Mouse (Mus musculus) intestine, embryonic 15.5 days (tissue): ENCODE data around the gene Iqcd. TPM values are rescaled to one million over a fixed set of nuclear protein-coding genes. Genes with fewer than 3 reads are reported as not detected.

Experiments used
- ATAC-seq: fragments of 200-750 bp; cut with Nextera tagmentation; 2 replicates; pipeline ENCODE4 v1.8.0; 2017; ENCODE audit warnings: moderate TSS enrichment, moderate library complexity
- H3K27ac ChIP-seq: fragments of 300-500 bp; sonication (generic); 2 replicates; pipeline ENCODE4 v1.5.1; 2015; ENCODE audit warnings: mild to moderate bottlenecking, inconsistent platforms
- H3K27me3 ChIP-seq: fragments of 300-500 bp; sonication (generic); replicated peaks from 2 replicates; pipeline ENCODE4 v1.6.1; 2015; ENCODE audit warnings: inconsistent platforms
- H3K36me3 ChIP-seq: fragments of 300-500 bp; sonication (generic); 2 replicates; pipeline ENCODE4 v1.6.1; 2015; ENCODE audit warnings: inconsistent platforms
- H3K4me1 ChIP-seq: fragments of 300-500 bp; sonication (generic); replicated peaks from 2 replicates; pipeline ENCODE4 v1.6.1; 2015; ENCODE audit warnings: inconsistent platforms
- H3K4me2 ChIP-seq: fragments of 300-500 bp; sonication (generic); replicated peaks from 2 replicates; pipeline ENCODE4 v1.6.1; 2015; ENCODE audit warnings: mild to moderate bottlenecking, inconsistent platforms
- H3K4me3 ChIP-seq: fragments of 300-500 bp; sonication (generic); replicated peaks from 2 replicates; pipeline ENCODE4 v1.5.1; 2015; ENCODE audit warnings: inconsistent platforms
- H3K9ac ChIP-seq: fragments of 300-500 bp; sonication (generic); 2 replicates; pipeline ENCODE4 v1.6.1; 2015; ENCODE audit warnings: inconsistent platforms
- H3K9me3 ChIP-seq: fragments of 300-500 bp; sonication (generic); 2 replicates; pipeline ENCODE4 v1.6.1; 2016; ENCODE audit warnings: inconsistent platforms
- WGBS: fragments of 180-500 bp; shearing (Covaris S2); methylation state at CpG from one replicate; pipeline ENCODE4 v1.1.7; 2015; 5-methylcytosine and 5-hydroxymethylcytosine counted together
- polyA plus RNA-seq: library from polyadenylated mRNA; unstranded; fragments of >200 nt; fragmentation: Nextera tagmentation; extraction: Ambion mirVana; gene quantifications from 2 replicates; pipeline ENCODE4 v1.2.1, GENCODE M21; 2015

The Iqcd gene
- polyA plus RNA-seq, 1 experiment from 2014 or later, result 0.40 TPM

DNA sequence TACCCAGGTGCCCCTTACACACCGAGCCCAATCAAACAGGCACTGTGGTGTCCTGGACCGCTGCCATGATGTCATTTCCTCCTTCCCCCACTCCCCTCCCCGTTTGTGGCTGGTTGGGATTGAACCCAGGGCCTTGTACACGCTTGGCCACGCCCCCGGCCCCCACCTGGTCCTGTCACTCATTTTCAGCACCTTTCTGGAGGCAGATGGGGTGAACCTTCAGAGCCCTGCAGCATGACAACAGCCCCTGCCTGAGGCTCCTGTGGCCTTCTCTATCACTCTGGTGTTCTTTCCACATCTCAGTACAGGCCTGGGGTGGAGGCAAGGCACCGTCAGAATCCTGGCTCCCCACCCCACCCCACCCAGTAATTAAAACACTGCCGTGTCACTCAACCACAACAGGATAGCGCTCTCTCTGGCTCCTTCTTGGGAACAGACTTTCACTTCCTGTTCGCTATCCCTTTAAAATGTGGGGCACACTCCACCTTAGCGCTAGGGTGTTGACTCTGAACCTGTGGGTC, 12.0 kb upstream of the Iqcd start:
- no peaks in the 10 kb centered on the region for H3K9me3 ChIP-seq
- H3K36me3 ChIP-seq, result 0 out of 2 replicates have a peak, but pooled peaks cover 3% of the 10 kb centered on the region
- no peak overlapping the region for H3K9ac ChIP-seq
- peak; percentile 32 for ATAC-seq
- no peak overlapping the region for H3K4me2 ChIP-seq
- 71% methylated on average over 11 of the region's 11 CpGs for WGBS
- H3K4me3 ChIP-seq, result no peak overlapping the region
- H3K4me1 ChIP-seq, result peaks cover 38% of the 10 kb centered on the region
- no peak overlapping the region for H3K27ac ChIP-seq
- no peaks in the 10 kb centered on the region for H3K27me3 ChIP-seq

DNA sequence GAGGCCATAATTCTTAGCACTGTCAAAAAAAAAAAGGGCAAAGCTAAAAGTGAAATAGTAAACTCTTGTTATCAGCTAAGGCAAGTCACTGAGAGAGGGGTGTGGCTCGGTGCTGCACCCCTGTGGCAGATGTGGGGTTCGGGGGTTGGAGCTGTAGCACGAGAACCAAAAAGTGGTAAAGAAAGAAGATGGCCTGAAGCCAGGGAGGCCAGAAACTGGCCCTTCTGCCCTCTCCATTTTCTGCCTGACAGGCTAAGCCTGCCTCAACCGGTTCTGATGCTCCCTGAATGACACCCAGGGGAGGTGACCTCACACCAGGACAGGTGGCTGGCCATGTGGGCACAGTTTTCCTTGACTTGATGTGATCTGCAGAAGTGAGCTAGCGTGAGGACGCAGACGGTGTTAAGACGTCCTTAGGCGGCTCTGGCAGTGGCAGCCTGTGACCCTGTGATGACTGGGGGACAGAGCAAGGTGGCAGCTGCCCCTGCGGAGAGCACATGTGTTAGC, 10.8 kb upstream of the Iqcd start:
- peaks cover 6% of the 10 kb centered on the region; the same call in 1 of the 2 replicates for H3K36me3 ChIP-seq
- H3K27ac ChIP-seq, result peak overlapping the region; percentile 79
- 53% methylated on average over 10 of the region's 10 CpGs for WGBS
- H3K9me3 ChIP-seq, result no peaks in the 10 kb centered on the region
- H3K4me1 ChIP-seq, result peaks cover 41% of the 10 kb centered on the region
- H3K4me3 ChIP-seq, result no peak overlapping the region
- ATAC-seq, result no peak
- no peak overlapping the region for H3K9ac ChIP-seq
- no peak overlapping the region for H3K4me2 ChIP-seq
- H3K27me3 ChIP-seq, result no peaks in the 10 kb centered on the region

DNA sequence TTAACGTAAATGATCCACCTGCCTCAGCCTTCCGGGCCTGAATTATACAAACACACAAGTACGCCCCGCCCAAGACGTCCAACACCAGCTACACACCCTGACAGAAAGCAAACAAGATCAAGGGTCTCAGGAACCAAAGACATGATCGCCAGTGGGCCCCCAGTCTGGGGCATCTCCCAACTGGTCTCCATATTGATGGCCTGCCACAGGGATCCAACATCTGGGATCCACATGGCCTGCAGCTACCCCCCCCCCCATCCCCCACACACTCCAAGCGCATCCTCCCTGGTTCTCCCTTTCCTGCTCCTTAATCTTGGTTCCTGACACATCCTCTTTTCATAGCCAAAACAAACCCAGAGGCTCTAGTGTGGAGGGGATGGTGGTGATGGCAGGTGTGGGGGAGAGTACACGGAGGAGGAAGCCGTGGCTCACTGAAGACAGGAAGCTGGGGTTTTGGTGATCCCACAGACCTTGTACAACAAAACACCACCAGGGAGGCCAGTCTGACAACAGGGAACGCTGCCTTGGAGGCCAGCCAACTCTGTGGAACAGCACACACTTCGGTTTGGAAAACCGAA, 10.2 kb upstream of the Iqcd start:
- Histone ChIP-seq H3K27me3 (no peaks in the 10 kb centered on the region), H3K4me2 (peak overlapping the region; percentile 18), H3K9me3 (no peaks in the 10 kb centered on the region), H3K4me3 (no peak overlapping the region), H3K9ac (0 out of 2 replicates have a peak overlapping the region, but pooled peaks have one; percentile 2), H3K36me3 (peaks cover 12% of the 10 kb centered on the region), H3K4me1 (peaks cover 41% of the 10 kb centered on the region), H3K27ac (peak overlapping the region; percentile 79)
- 22% methylated on average over 12 of the region's 12 CpGs for WGBS
- ATAC-seq, result peak; percentile 16; the same call in 1 of the 2 replicates

DNA sequence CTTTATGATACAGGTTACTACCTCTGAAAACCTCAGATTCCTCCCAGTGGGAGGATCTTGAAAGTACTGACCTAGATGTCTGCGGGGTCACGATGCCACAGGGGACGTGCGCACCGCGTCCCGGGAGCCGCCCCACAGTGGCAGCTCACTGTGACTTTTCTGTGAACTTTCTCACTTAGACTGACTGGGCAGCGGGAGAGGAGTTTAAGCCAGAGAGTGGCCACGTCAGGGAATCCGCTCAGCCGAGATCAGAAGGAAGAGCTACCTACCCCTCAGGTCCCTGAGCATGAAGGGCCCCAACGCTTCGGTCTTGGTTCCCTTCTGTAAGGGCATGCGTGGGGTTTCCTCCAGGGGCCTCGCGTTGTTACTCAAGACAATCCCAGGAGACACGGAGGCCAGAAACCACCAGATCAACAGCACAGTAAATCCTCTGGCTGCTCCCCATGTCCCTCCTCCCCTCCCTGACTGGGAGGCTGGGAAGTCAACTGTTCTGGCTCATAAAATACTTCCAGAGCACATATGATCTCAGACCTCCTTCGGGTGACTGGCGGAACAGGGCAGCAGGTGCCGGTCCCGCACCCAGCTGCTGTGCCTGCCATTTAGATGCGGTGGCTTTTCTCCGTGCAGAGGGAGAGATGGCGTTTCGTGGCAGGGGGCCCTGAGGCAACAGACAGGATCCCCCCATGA, 9.5 kb upstream of the Iqcd start:
- no peaks in the 10 kb centered on the region for H3K9me3 ChIP-seq
- H3K9ac ChIP-seq, result 0 out of 2 replicates have a peak overlapping the region, but pooled peaks have one; percentile 2
- H3K4me1 ChIP-seq, result peaks cover 41% of the 10 kb centered on the region
- H3K27me3 ChIP-seq, result no peaks in the 10 kb centered on the region
- WGBS, result 39% methylated on average over 26 of the region's 26 CpGs
- H3K4me2 ChIP-seq, result peak overlapping the region; percentile 18
- H3K4me3 ChIP-seq, result no peak overlapping the region
- ATAC-seq, result peak; percentile 43; the same call in 1 of the 2 replicates
- peaks cover 14% of the 10 kb centered on the region for H3K36me3 ChIP-seq
- peak overlapping the region; percentile 79 for H3K27ac ChIP-seq

DNA sequence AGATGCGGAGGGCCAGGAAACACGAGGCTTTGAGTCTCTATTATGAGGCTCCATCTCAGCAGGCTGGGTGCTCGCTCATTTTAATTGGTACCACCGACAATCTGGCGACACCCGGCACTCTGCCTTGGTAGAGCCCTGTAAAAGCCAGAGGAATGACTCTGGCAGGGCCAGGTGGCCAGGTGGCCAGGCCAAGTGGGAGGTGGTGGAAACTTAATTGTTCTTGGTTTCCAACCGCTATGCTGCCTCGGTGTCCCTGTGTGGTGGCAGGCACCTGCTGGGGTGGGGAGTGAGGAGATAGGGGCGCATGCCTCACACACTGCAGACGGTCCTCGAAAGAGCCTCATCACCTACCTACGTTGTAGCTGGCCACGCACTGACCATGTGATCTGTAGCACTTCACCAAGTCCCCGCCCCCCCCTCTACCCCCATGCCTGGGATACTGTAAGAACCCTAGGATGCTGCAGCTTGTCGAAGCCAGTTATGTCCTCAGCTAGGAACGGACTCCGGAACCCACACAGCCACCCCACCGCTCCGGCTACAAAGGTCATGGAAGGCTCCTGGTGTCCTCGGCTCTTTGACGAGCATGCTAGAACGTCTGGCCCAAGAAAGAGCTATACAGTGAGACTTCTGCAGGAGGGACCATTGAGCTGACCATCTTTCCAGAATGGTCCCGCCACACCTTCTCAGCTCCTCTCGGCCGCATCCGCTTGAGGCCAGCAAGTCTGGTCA, 8.8 kb upstream of the Iqcd start:
- Histone ChIP-seq H3K4me2 (peak overlapping the region; percentile 18; the same call in 1 of the 2 replicates), H3K27me3 (no peaks in the 10 kb centered on the region), H3K9ac (0 out of 2 replicates have a peak overlapping the region, but pooled peaks have one; percentile 2), H3K9me3 (no peaks in the 10 kb centered on the region), H3K4me1 (peaks cover 46% of the 10 kb centered on the region), H3K4me3 (no peak overlapping the region), H3K36me3 (peaks cover 14% of the 10 kb centered on the region), H3K27ac (0 out of 2 replicates have a peak overlapping the region, but pooled peaks have one; percentile 79)
- 88% methylated on average over 26 of the region's 26 CpGs for WGBS
- ATAC-seq, result no peak

DNA sequence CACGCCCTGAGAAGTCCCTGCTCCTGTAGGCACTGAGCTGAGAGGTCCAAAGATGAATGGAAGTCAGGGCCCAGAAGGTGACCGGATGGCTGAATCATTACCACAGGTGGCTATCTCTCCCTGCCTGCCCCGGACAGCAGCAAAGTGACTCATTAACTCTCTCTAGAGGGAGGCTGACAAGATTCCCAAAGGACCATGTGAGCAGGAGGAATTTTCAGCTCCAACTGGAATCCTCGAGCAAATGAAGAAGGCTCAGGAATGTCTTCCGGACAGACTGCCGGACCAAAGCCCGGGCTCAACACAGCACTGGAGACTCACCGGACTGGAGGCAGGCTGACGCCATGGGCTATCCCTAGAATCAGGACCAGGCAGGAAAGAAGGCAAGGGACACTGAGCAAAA, 6.8 kb upstream of the Iqcd start:
- Histone ChIP-seq H3K9ac (no peak overlapping the region), H3K4me3 (no peak overlapping the region), H3K27ac (0 out of 2 replicates have a peak overlapping the region, but pooled peaks have one; percentile 17), H3K9me3 (no peaks in the 10 kb centered on the region), H3K4me2 (no peak overlapping the region), H3K36me3 (peaks cover 14% of the 10 kb centered on the region), H3K27me3 (no peaks in the 10 kb centered on the region), H3K4me1 (peaks cover 52% of the 10 kb centered on the region)
- no peak for ATAC-seq
- 72% methylated on average over 9 of the region's 9 CpGs for WGBS

DNA sequence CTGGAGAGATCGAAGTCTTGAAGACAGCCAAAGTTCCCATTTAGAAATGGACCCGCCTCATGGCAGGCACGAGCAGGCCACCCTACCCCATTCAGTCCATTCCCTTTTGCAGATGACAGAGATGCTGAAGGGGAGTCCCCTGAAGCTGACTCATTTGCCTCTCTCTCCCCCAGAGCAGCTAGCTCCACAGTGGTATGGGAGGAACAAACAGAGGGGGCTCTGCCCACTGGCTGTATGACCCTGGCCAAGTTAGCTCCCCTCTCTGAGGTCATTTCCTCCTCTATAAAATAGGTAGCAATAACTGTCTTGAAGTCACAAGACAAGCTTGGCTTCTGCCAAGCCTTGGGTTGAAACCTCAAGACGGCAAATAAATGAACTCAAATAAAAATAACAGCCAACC, 5.3 kb upstream of the Iqcd start:
- 90% methylated on average over 4 of the region's 4 CpGs for WGBS
- Histone ChIP-seq H3K9me3 (no peaks in the 10 kb centered on the region), H3K4me3 (no peak overlapping the region), H3K9ac (no peak overlapping the region), H3K4me2 (no peak overlapping the region), H3K27ac (no peak overlapping the region), H3K36me3 (peaks cover 14% of the 10 kb centered on the region), H3K27me3 (no peaks in the 10 kb centered on the region), H3K4me1 (peaks cover 53% of the 10 kb centered on the region)
- ATAC-seq, result no peak

DNA sequence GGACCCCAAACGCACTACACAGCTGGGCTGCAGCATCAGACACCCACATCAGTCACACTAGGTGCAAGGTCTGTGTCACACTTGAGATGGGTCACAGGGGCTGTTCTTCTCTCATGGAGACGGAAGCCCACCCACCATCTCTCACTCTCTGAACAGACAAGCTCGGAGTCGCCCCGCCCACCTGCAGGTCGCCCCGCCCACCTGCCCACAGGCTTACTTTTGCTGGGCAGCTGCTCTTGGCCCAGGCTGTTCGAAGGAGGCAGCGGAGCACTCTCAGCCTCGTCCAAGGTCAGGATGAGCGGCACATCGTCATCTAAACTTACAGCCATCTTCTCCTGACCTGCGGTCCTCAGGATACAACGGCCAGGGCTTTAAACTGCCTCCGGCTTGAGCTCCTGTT, 3.8 kb upstream of the Iqcd start:
- no peak for ATAC-seq
- H3K27ac ChIP-seq, result no peak overlapping the region
- H3K9me3 ChIP-seq, result no peaks in the 10 kb centered on the region
- no peaks in the 10 kb centered on the region for H3K27me3 ChIP-seq
- 43% methylated on average over 15 of the region's 15 CpGs for WGBS
- H3K4me3 ChIP-seq, result no peak overlapping the region
- H3K4me1 ChIP-seq, result peaks cover 41% of the 10 kb centered on the region
- H3K4me2 ChIP-seq, result no peak overlapping the region
- H3K9ac ChIP-seq, result peak overlapping the region; percentile 5; the same call in 1 of the 2 replicates
- H3K36me3 ChIP-seq, result peaks cover 14% of the 10 kb centered on the region

DNA sequence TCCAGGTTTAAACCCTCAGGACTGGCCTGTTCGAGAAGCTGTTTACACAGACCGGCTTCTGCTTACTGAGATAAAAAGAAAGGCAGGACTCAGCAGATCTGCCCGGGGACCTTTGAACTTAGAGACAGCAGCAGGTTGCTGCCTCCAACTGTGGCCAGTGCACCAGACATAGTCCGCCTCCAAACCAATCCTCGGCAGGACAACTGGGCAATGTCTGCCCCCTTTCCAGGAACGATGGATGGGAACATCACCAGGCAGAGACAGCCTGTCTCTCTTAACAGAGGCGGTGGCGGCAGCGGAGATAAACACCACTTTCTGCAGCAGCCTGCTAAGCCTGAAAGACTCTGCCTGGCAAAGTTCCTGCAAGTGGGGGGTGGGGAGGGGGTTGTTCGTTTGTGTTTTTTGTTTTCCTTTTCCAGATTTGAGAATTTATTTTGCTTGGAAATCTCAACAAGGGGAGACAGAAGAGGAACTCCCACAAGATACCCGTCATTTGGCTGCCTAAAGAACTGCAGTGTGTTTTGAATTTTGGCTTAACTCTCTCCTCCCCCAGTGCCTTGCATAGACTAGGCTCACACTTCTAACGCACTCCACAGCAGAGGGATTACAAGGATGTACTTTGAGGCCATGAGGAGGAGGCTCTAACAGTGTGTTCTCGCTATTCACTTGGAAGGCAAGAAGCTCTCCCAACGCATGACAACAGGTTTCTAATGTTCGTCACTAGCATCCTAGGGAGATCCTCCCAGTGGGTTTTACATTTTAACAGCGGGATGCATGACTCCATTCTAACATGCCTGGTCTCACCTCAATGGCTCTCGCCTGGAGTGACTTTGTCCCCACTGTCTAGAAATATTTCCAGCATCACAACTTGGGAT, 1.8 kb upstream of the Iqcd start:
- H3K9me3 ChIP-seq, result no peaks in the 10 kb centered on the region
- H3K36me3 ChIP-seq, result peaks cover 10% of the 10 kb centered on the region
- 9% methylated on average over 17 of the region's 17 CpGs for WGBS
- H3K4me1 ChIP-seq, result peaks cover 34% of the 10 kb centered on the region
- no peaks in the 10 kb centered on the region for H3K27me3 ChIP-seq
- H3K4me2 ChIP-seq, result peak overlapping the region; percentile 82
- ATAC-seq, result 0 out of 2 replicates have a peak, but pooled peaks have one; percentile 7
- peak overlapping the region; percentile 83; the same call in 1 of the 2 replicates for H3K9ac ChIP-seq
- peak overlapping the region; percentile 77 for H3K27ac ChIP-seq
- peak overlapping the region; percentile 90 for H3K4me3 ChIP-seq

DNA sequence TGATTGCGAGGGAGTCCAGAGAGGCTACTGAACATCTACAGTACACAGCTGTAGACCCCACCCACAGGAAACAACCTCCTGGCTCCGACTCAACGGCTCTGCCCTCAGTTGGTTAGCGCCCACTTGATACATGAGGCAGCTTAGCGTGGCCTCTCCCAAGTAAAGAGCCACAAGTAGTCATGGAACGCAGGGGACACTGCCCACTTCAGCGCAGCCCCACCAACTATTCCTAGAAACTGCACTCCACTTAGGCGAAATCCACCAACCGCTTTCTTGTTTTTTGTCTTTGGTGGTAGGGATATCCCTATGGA, 1.2 kb upstream of the Iqcd start:
- H3K9ac ChIP-seq, result peak overlapping the region; percentile 83; the same call in 1 of the 2 replicates
- WGBS, result 17% methylated on average over 9 of the region's 9 CpGs
- H3K4me2 ChIP-seq, result peak overlapping the region; percentile 82
- ATAC-seq, result no peak
- peak overlapping the region; percentile 77 for H3K27ac ChIP-seq
- no peaks in the 10 kb centered on the region for H3K9me3 ChIP-seq
- peak overlapping the region; percentile 90 for H3K4me3 ChIP-seq
- H3K36me3 ChIP-seq, result peaks cover 10% of the 10 kb centered on the region
- H3K4me1 ChIP-seq, result peaks cover 31% of the 10 kb centered on the region
- no peaks in the 10 kb centered on the region for H3K27me3 ChIP-seq

DNA sequence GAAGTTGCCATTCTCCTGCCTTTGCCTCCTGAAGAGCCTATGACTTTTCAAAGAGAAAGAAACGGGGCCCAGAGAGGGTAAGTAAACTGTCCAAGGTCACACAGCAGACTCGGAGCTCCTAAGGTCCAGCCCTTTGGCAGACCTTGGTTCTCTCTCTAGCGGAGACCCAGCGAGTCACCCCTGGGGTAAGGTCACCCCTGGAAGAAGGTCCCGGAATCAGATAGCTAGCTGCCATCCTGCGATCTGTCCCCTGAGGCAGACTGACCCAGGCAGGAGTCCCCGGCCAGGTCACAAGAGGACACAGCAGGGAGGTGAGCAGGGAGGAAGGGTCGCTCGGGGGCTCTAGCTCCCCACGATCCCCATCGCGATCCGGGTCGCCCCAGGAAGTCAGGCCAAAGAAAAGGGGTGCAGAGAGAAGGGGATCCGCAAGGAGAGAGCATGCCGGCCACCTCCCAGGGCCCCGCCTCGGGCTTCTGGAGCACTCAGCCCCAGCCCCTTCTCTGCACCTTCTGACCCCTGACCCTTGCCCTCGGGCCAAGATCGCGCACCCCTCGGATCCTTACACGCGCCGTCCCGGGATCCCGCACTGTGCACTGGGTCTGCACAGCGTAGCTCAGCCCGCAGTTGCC, 762 bp upstream of the Iqcd start:
- no peaks in the 10 kb centered on the region for H3K9me3 ChIP-seq
- H3K36me3 ChIP-seq, result peaks cover 7% of the 10 kb centered on the region
- H3K4me2 ChIP-seq, result peak overlapping the region; percentile 82
- no peaks in the 10 kb centered on the region for H3K27me3 ChIP-seq
- peak overlapping the region; percentile 90 for H3K4me3 ChIP-seq
- H3K27ac ChIP-seq, result peak overlapping the region; percentile 77
- peak overlapping the region; percentile 83 for H3K9ac ChIP-seq
- peak; percentile 10 for ATAC-seq
- peaks cover 31% of the 10 kb centered on the region for H3K4me1 ChIP-seq
- WGBS, result under 1% methylated on average over 29 of the region's 29 CpGs
